Mouse (Mus musculus): ENCODE measurements at regions not wholly inside any gene's neighbourhood (a gene's known extent, or its start where the extent isn't known, plus 50 kb on each side); places are given as distances from the start of the nearest gene placed in this dataset.

DNA sequence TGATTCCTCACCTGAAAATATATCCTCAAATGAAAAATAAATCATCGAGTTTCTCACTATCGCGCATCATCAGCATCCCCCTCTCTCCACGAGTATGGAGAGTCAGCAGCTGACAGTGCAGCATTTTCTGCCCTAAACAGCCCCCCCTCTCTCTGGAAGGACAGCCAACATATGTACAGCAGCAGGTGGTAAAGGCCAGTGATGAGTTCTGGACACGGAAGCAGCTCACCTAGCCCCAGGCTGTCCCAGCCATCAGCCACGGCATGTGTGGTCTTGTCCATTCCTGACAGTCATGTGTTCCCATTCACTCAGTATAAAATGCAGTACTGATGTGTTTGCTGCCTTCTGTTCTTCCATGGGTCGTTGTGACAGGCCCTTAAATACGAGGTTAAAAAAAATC, 106.7 kb upstream of the Spdl1 start:
- Histone ChIP-seq H3K4me3 (ENCODE audit: low read depth, low read length) (no peak overlapping the region), H3K9ac (replicated peaks; ENCODE audit: low read depth, low read length) (no peak overlapping the region), H3K27me3 (ENCODE audit: control insufficient read depth, insufficient read depth, low read length) (no peaks in the 10 kb centered on the region), H3K4me2 (ENCODE audit: low read depth, low read length) (no peak overlapping the region), H3K36me3 (ENCODE audit: control insufficient read depth, insufficient read depth, low read length) (no peaks in the 10 kb centered on the region), H3K4me1 (ENCODE audit: control insufficient read depth, insufficient read depth, low read length) (no peaks in the 10 kb centered on the region), H3K27ac (ENCODE audit: low read depth, low read length) (no peak overlapping the region), H3K9me3 (ENCODE audit: control insufficient read depth, low read length) (no peaks in the 10 kb centered on the region)
- ATAC-seq (ENCODE audit: low read depth) = no peak
- WGBS = 76% methylated on average over 8 of the region's 8 CpGs

DNA sequence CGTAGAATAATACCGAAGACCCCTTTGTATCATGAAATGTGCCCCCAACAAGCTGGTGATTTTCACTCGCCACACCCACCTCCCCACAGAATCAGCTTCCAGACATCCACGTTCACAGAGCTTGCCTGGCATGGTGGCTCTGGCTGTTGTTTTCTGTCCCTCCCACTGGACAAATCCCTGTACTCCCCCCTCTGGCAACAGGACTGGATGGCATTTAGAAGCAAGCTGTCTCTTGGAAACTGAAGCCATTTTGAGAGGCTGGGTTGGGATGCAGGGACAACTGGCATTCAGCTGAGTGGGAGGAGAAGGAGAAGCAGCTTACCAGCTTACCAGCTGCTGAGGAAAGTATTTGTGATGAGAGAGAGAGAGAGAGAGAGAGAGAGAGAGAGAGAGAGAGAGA, 105.6 kb upstream of the Spdl1 start:
- H3K4me2 ChIP-seq (ENCODE audit: low read depth, low read length) = no peak overlapping the region
- H3K27me3 ChIP-seq (ENCODE audit: control insufficient read depth, insufficient read depth, low read length) = no peaks in the 10 kb centered on the region
- H3K27ac ChIP-seq (ENCODE audit: low read depth, low read length) = no peak overlapping the region
- whole genome bisulfite sequencing = 86% methylated on average over 4 of the region's 4 CpGs
- H3K36me3 ChIP-seq (ENCODE audit: control insufficient read depth, insufficient read depth, low read length) = no peaks in the 10 kb centered on the region
- H3K4me1 ChIP-seq (ENCODE audit: control insufficient read depth, insufficient read depth, low read length) = no peaks in the 10 kb centered on the region
- H3K9me3 ChIP-seq (ENCODE audit: control insufficient read depth, low read length) = no peaks in the 10 kb centered on the region
- no peak overlapping the region for H3K4me3 ChIP-seq (ENCODE audit: low read depth, low read length)
- H3K9ac ChIP-seq (replicated peaks; ENCODE audit: low read depth, low read length) = no peak overlapping the region
- ATAC-seq (ENCODE audit: low read depth) = no peak

DNA sequence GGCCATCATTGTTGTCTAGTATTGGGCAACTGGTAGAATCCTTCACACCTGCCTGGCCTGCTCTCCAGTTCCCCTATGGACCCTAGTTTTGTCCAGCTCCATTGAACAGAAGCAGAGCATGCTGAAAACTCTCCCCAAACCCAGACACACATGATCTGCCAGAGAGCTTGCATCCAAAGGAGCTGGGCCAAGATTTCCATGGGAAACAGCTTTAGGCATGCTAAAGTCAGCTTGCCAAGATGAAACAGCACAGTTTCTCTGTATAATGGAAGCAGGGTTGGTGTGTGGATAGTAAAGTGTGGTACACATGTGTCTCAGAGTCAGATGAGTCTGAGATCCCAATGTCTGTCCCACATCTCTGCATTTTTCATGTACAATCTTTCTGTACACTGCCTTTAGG, 98.8 kb upstream of the Spdl1 start:
- H3K27ac ChIP-seq (ENCODE audit: low read depth, low read length) = no peak overlapping the region
- no peak overlapping the region for H3K4me3 ChIP-seq (ENCODE audit: low read depth, low read length)
- H3K9ac ChIP-seq (replicated peaks; ENCODE audit: low read depth, low read length) = no peak overlapping the region
- no peaks in the 10 kb centered on the region for H3K27me3 ChIP-seq (ENCODE audit: control insufficient read depth, insufficient read depth, low read length)
- no peaks in the 10 kb centered on the region for H3K36me3 ChIP-seq (ENCODE audit: control insufficient read depth, insufficient read depth, low read length)
- H3K4me1 ChIP-seq (ENCODE audit: control insufficient read depth, insufficient read depth, low read length) = no peaks in the 10 kb centered on the region
- no peak overlapping the region for H3K4me2 ChIP-seq (ENCODE audit: low read depth, low read length)
- ATAC-seq (ENCODE audit: low read depth) = no peak
- H3K9me3 ChIP-seq (ENCODE audit: control insufficient read depth, low read length) = no peaks in the 10 kb centered on the region

DNA sequence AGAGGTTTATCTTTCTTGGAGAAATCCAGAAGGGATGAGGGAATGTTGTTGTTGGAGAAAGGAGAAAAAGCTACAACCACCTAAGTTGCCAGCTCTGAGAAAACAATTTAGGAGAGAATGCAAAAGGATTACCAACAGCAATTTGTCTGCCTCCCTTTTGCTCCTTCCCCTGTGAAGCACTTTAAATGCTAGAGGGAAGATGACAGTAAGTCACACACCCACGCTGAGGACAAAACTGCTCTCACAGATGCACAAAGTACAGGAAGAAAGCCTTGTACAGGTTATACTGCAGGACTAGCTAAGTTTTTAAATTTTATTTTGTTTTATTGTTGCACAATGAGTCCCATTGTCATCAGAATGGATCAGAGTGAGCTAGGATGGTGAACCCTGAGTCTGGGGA, 83.7 kb upstream of the Spdl1 start:
- Histone ChIP-seq H3K9ac (replicated peaks; ENCODE audit: low read depth, low read length) (no peak overlapping the region), H3K4me2 (ENCODE audit: low read depth, low read length) (no peak overlapping the region), H3K27ac (ENCODE audit: low read depth, low read length) (no peak overlapping the region), H3K4me3 (ENCODE audit: low read depth, low read length) (no peak overlapping the region), H3K4me1 (ENCODE audit: control insufficient read depth, insufficient read depth, low read length) (no peaks in the 10 kb centered on the region), H3K36me3 (ENCODE audit: control insufficient read depth, insufficient read depth, low read length) (no peaks in the 10 kb centered on the region), H3K9me3 (ENCODE audit: control insufficient read depth, low read length) (no peaks in the 10 kb centered on the region), H3K27me3 (ENCODE audit: control insufficient read depth, insufficient read depth, low read length) (no peaks in the 10 kb centered on the region)
- no peak for ATAC-seq (ENCODE audit: low read depth)
- 64% methylated on average over 1 of the region's 1 CpGs for WGBS

- ATAC-seq (ENCODE audit: low read depth) = no peak
- H3K9me3 ChIP-seq (ENCODE audit: control insufficient read depth, low read length) = no peaks in the 10 kb centered on the region
- H3K27ac ChIP-seq (ENCODE audit: low read depth, low read length) = no peak overlapping the region
- H3K4me3 ChIP-seq (ENCODE audit: low read depth, low read length) = no peak overlapping the region
- no peaks in the 10 kb centered on the region for H3K4me1 ChIP-seq (ENCODE audit: control insufficient read depth, insufficient read depth, low read length)
- H3K4me2 ChIP-seq (ENCODE audit: low read depth, low read length) = no peak overlapping the region
- WGBS = 59% methylated on average over 5 of the region's 5 CpGs
- H3K9ac ChIP-seq (replicated peaks; ENCODE audit: low read depth, low read length) = no peak overlapping the region
- no peaks in the 10 kb centered on the region for H3K36me3 ChIP-seq (ENCODE audit: control insufficient read depth, insufficient read depth, low read length)
- no peaks in the 10 kb centered on the region for H3K27me3 ChIP-seq (ENCODE audit: control insufficient read depth, insufficient read depth, low read length)
Measured at GRCm38 (mm10) chr11:34909841-34910240, 76.4 kb upstream of the Spdl1 start.

DNA sequence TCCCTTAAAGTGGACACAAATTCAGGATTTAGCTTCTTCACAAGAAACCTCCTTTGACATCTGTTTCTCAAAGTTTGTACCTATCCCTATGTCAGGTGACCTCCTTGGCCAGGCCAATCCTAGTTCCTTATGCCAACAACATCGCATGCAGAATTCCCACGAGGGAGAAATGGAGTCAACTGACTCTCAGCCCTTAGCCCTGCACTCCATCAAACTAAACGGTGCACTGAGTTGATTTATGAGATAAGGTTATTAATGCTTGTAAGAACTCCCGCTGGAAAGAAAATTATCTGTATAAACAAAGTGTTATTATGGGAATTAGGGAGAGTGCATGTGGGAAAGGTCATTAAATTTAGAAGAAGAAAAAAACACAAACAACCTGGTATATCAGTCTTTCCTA, 70.8 kb upstream of the Spdl1 start:
- Histone ChIP-seq H3K9ac (replicated peaks; ENCODE audit: low read depth, low read length) (no peak overlapping the region), H3K4me3 (ENCODE audit: low read depth, low read length) (no peak overlapping the region), H3K4me1 (ENCODE audit: control insufficient read depth, insufficient read depth, low read length) (no peaks in the 10 kb centered on the region), H3K27me3 (ENCODE audit: control insufficient read depth, insufficient read depth, low read length) (no peaks in the 10 kb centered on the region), H3K27ac (ENCODE audit: low read depth, low read length) (no peak overlapping the region), H3K4me2 (ENCODE audit: low read depth, low read length) (no peak overlapping the region), H3K36me3 (ENCODE audit: control insufficient read depth, insufficient read depth, low read length) (no peaks in the 10 kb centered on the region), H3K9me3 (ENCODE audit: control insufficient read depth, low read length) (no peaks in the 10 kb centered on the region)
- 27% methylated on average over 4 of the region's 4 CpGs for WGBS
- ATAC-seq (ENCODE audit: low read depth) = no peak

- H3K9ac ChIP-seq (replicated peaks; ENCODE audit: low read depth, low read length) = no peak overlapping the region
- H3K27ac ChIP-seq (ENCODE audit: low read depth, low read length) = no peak overlapping the region
- no peaks in the 10 kb centered on the region for H3K27me3 ChIP-seq (ENCODE audit: control insufficient read depth, insufficient read depth, low read length)
- no peak for ATAC-seq (ENCODE audit: low read depth)
- no peak overlapping the region for H3K4me2 ChIP-seq (ENCODE audit: low read depth, low read length)
- H3K9me3 ChIP-seq (ENCODE audit: control insufficient read depth, low read length) = no peaks in the 10 kb centered on the region
- WGBS = 61% methylated on average over 3 of the region's 3 CpGs
- H3K36me3 ChIP-seq (ENCODE audit: control insufficient read depth, insufficient read depth, low read length) = no peaks in the 10 kb centered on the region
- H3K4me1 ChIP-seq (ENCODE audit: control insufficient read depth, insufficient read depth, low read length) = no peaks in the 10 kb centered on the region
- no peak overlapping the region for H3K4me3 ChIP-seq (ENCODE audit: low read depth, low read length)
Measured at GRCm38 (mm10) chr11:34899400-34899799, 66.0 kb upstream of the Spdl1 start.

GRCm38 (mm10) chr11:34895624-34896023, 62.2 kb upstream of the Spdl1 start:
- no peak for ATAC-seq (ENCODE audit: low read depth)
- no peak overlapping the region for H3K4me2 ChIP-seq (ENCODE audit: low read depth, low read length)
- no peak overlapping the region for H3K4me3 ChIP-seq (ENCODE audit: low read depth, low read length)
- no peak overlapping the region for H3K9ac ChIP-seq (replicated peaks; ENCODE audit: low read depth, low read length)
- no peak overlapping the region; the same call in 1 of the 2 replicates for H3K27ac ChIP-seq (ENCODE audit: low read depth, low read length)
- no peaks in the 10 kb centered on the region for H3K36me3 ChIP-seq (ENCODE audit: control insufficient read depth, insufficient read depth, low read length)
- no peaks in the 10 kb centered on the region for H3K9me3 ChIP-seq (ENCODE audit: control insufficient read depth, low read length)
- 52% methylated on average over 7 of the region's 7 CpGs for WGBS
- no peaks in the 10 kb centered on the region for H3K4me1 ChIP-seq (ENCODE audit: control insufficient read depth, insufficient read depth, low read length)
- no peaks in the 10 kb centered on the region for H3K27me3 ChIP-seq (ENCODE audit: control insufficient read depth, insufficient read depth, low read length)

DNA sequence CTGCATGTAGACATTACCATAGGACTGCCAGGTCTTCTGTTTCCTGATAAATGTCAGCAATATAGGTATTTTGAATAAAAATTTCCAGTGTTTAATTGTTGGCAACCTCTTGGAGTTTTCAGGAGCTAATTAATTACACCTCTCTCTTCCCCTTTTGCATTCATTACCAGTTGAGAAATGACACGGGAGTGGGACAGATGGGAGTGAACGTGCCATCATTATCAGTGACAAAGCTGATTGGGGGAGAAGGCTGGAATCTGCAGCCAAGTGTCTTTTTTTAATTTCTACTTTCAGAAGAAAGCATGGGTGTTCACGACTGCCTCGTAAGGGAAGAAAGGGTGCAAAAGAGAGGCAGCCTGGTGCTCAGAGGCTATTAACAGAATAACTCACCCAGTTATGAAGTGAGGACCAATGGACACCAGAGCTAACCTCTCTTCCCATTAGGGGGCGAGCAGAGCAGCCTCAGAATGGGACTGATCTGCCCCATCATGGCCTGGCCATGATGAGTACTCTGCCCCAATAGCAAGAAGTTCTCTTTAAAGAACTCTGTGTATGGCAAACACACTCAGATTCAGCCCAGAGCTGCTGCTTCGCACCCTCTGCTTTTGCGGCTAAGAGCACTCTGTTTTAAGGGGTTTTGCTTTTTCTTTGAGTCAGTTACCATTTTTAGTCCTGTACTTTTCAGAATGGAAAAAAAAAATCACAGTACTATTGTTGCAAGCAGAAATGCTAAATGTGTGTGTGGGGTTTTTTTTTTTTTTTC, 55.1 kb upstream of the Spdl1 start:
- Histone ChIP-seq H3K27me3 (ENCODE audit: control insufficient read depth, insufficient read depth, low read length) (no peaks in the 10 kb centered on the region), H3K9me3 (ENCODE audit: control insufficient read depth, low read length) (no peaks in the 10 kb centered on the region), H3K4me3 (ENCODE audit: low read depth, low read length) (no peak overlapping the region), H3K9ac (replicated peaks; ENCODE audit: low read depth, low read length) (no peak overlapping the region), H3K4me2 (ENCODE audit: low read depth, low read length) (no peak overlapping the region), H3K27ac (ENCODE audit: low read depth, low read length) (no peak overlapping the region), H3K36me3 (ENCODE audit: control insufficient read depth, insufficient read depth, low read length) (no peaks in the 10 kb centered on the region), H3K4me1 (ENCODE audit: control insufficient read depth, insufficient read depth, low read length) (no peaks in the 10 kb centered on the region)
- WGBS = 74% methylated on average over 7 of the region's 7 CpGs
- ATAC-seq (ENCODE audit: low read depth) = no peak
